Mouse (Mus musculus) telencephalon, adult 2 months (tissue): ENCODE data around the gene Glis3.

Experiments
- DNase-seq: peaks from one replicate; pipeline ENCODE4 v3.0.0-alpha.2; 2011; ENCODE audit warnings: low read depth, low spot score

The Glis3 gene

GRCm38 (mm10) chr19:28679776-28680391 lies at the start of gene Glis3:
TSS of gene Glis3 (minus strand) at chr19:28680077.
- no peak for DNase-seq

GRCm38 (mm10) chr19:28726161-28726880 lies 46.4 kb upstream of the Glis3 start:
- peak; percentile 69 for DNase-seq

GRCm38 (mm10) chr19:28724641-28725040 lies 44.8 kb upstream of the Glis3 start:
- DNase-seq = no peak

GRCm38 (mm10) chr19:28722626-28723025 lies 42.7 kb upstream of the Glis3 start:
- no peak for DNase-seq

- no peak for DNase-seq
These were observed 42.0 kb upstream of the Glis3 start for GRCm38 (mm10) chr19:28721834-28722233.

- no peak for DNase-seq
These were observed 40.1 kb upstream of the Glis3 start for GRCm38 (mm10) chr19:28720016-28720415.

GRCm38 (mm10) chr19:28714674-28715073 lies 34.8 kb upstream of the Glis3 start:
- no peak for DNase-seq

GRCm38 (mm10) chr19:28697718-28698117 lies 17.8 kb upstream of the Glis3 start:
- no peak for DNase-seq

GRCm38 (mm10) chr19:28686398-28686797 lies 6.5 kb upstream of the Glis3 start:
- no peak for DNase-seq

- DNase-seq = no peak
These were observed 5.6 kb upstream of the Glis3 start for GRCm38 (mm10) chr19:28685484-28685883.

- DNase-seq = no peak
These were observed 4.5 kb upstream of the Glis3 start for GRCm38 (mm10) chr19:28684347-28684746.

GRCm38 (mm10) chr19:28683346-28683745 lies 3.5 kb upstream of the Glis3 start:
- DNase-seq = no peak

- DNase-seq = no peak
These were observed 544 bp downstream of the Glis3 start for GRCm38 (mm10) chr19:28679291-28679775.

- no peak for DNase-seq
These were observed 1.1 kb downstream of the Glis3 start for GRCm38 (mm10) chr19:28678646-28679270.

- DNase-seq = no peak
These were observed 2.0 kb downstream of the Glis3 start for GRCm38 (mm10) chr19:28677728-28678438.

- no peak for DNase-seq
These were observed 2.7 kb downstream of the Glis3 start for GRCm38 (mm10) chr19:28677045-28677727.

- DNase-seq = no peak
These were observed 16.1 kb downstream of the Glis3 start for GRCm38 (mm10) chr19:28663781-28664180.

- DNase-seq = no peak
These were observed 16.7 kb downstream of the Glis3 start for GRCm38 (mm10) chr19:28663148-28663547.

- DNase-seq = no peak
These were observed 17.4 kb downstream of the Glis3 start for GRCm38 (mm10) chr19:28662474-28662873.

- no peak for DNase-seq
These were observed 19.0 kb downstream of the Glis3 start for GRCm38 (mm10) chr19:28660912-28661311.

- DNase-seq = no peak
These were observed 22.1 kb downstream of the Glis3 start for GRCm38 (mm10) chr19:28657686-28658195.
